Mouse (Mus musculus): ENCODE measurements at regions not wholly inside any gene's neighbourhood (a gene's known extent, or its start where the extent isn't known, plus 50 kb on each side); places are given as distances from the start of the nearest gene placed in this dataset.
A peak's percentile ranks its signal among the peaks of the same experiment; 100 is the strongest.

DNA sequence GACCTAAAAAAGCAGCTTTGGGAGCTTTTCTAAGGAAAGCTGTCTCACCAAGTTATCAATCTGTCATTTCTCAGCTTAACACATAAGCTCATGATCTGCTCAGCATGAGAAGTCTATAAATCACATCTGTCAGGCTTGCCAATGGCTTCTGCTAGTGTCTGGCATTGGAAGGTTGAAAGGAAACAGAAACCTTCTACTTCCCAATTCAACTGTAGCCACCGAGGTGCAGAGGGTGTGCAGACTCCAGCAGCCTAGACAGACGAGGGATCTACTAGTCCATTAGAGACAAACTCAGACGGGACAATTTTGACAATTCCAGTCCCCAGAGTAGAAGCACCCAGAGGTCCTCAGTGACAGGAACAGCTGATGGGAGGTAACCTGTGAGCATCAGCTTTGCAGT lies 103.0 kb downstream of the Nab1 start:
- no peak for DNase-seq (ENCODE audit: low spot score in 2 of 2)

DNA sequence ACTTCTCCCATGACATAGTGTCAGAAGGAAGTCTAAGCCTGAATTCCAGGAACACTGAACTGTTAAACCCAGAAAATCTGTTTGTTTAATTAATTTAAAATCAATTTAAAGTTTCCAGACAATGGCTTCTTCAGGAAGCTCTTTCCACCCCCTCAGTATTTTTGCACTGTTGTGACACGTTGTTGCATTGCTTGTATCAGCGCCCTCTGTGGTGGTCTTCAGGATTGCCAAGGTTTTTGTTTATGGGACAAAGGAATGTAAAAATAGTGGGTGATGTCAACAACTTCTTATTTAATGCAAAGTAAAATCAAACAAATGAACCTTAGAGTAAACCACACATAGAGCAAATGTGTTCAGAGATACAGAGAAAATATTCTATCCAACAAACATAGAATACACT lies 107.5 kb downstream of the Nab1 start:
- no peak for DNase-seq (ENCODE audit: low spot score in 2 of 2)

DNA sequence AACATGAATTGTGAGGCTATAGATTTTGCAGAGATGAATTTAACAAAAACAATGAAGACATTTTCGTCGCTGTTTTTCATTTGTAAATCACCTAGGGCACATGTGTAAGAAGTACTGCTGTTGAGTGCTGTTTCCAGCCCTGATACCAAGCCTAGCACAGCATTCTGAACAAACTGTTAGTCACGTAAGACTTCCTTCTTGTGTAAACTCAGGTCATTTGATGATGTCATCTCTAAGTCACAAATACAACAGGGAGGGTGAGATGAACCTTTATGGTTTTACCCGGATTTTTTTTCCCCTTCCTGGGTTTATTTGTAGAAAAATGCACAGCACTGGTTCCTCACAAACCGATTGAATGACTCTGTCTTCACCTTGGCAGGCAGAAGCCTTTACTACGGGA lies 111.6 kb downstream of the Nab1 start:
- no peak for DNase-seq (ENCODE audit: low spot score in 2 of 2)

DNA sequence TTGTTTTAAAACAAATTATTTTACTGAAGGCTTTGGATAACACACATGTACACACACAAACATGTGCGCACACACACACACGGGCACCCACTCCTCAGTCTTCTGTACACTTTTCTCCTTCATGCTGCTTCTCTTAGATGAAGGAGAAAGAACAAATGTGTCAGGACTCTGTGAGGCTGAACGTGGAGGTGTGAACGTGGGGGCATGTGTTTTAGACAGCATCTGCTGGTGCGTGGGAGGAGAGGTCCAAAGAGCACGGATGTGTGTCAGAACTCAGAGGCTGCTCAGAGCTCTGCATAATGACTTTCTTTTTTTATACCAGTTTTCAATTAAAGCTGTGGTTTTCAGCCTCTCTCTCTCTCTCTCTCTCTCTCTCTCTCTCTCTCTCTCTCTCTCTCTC lies 112.4 kb downstream of the Nab1 start:
- peak; percentile 24 to 50 for DNase-seq (ENCODE audit: low spot score in 2 of 2)

DNA sequence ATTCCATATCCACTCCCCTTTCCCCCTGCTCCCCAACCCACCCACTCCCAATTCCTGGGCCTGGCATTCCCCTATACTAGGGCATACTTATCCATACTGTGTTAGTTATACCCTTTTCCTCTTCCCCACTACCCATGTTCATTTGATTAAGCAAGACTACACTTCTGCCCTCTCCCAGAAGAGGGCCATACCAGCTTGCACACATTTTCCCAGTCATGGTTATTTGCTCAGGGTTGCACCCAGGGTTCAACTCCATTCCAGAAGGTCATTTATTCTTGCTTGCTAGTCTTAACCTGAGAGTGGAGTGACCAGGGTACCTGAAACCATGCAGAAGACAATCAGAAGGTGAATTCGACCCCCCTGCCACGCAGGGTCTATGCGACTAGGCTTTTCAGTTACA lies 113.4 kb downstream of the Nab1 start:
- no peak for DNase-seq (ENCODE audit: low spot score in 2 of 2)

DNA sequence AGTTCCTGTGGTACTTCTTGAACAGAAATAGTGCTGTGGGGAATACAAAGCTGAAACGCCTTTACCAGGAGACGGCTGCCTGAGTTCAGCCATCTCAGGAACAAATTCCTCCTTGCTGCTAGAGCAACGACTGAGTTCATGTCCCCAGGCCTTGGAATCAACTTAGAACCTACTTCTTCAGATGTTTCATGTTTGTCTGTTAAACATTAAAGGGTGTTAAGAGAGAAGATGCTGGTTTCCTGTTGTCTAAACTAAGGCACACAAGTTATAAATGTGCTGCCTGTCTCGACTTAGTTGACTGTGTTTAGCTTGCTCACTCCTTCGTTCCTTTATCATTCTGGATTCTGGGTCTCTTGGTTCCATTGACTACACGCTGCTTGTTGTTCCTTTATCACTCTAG lies 125.2 kb downstream of the Nab1 start:
- DNase-seq (ENCODE audit: low spot score in 2 of 2): no peak

DNA sequence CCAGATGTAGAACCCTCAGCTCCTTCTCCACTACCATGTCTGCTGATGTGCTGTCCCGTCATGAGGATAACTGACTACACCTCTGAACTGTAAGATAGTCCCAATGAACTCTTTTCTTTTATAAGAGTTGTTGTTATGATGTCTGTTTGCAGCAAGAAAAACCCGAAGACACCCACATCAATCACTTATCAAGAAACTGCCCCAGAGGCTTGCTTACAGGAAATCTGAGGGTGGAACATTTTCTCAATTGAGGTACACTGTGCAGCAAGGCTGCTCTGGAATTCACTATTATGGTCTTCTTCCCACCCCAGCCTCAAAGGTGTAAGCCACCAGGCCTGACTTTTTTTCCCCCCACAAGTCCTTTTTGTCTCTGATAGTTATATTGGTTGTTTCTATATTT lies 125.8 kb downstream of the Nab1 start:
- no peak for DNase-seq (ENCODE audit: low spot score in 2 of 2)

DNA sequence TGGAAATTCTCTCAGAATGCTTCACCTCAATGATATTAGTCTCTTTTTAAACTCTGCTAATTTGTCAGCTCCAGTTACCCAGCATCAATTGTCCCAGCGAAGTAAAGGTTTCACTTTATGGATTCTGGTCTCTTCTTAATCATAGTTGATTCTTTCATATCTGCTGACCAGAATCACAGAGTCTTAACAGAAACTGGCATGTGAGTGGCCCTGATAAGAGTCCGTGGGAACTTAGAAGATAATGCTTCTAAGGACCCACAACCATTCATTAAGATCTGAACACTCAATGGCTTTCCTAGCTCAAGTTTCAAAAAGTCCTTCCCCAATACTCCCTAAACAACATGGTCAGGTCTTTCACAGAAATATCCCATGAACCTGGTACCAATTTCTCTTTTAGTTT lies 126.7 kb downstream of the Nab1 start:
- no peak for DNase-seq (ENCODE audit: low spot score in 2 of 2)

DNA sequence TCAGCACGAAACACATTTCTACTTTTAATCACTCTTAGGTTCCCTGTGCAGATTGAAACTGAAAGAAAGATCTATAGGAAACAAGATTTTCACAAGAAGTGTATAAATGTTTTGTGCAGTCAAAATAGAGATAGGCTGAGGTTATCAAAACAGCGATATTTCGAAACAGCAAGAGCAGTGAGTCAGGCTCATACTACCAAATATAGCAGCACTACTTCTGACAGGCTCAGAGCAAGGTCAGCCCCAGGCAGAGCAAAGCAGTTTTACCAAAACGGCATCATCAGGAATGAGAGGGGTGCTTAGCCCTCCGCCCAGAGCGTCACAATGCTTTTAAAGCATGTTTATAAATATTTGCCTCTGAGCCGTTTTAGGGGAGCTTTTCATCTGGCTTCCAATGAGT lies 133.4 kb upstream of the Gls start:
- DNase-seq (ENCODE audit: low spot score in 2 of 2): no peak

DNA sequence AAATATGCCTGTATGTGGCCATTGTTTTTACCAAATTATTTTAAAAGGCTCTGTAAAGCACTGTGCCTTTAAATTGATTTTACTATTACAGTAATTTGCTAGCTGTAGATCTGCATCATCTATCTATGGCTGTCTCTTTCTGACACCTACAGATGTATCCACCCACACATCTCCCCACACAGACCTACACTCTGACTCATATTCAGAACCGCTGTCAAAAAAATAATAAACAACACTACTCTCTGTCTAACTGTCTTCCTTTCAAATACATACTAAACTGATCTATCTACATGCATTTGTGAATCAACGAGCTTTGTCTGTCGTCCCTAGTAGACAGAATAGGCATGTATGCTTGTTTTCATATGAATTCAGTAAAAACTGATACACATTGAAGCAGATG lies 130.6 kb upstream of the Gls start:
- DNase-seq (ENCODE audit: low spot score in 2 of 2): no peak

DNA sequence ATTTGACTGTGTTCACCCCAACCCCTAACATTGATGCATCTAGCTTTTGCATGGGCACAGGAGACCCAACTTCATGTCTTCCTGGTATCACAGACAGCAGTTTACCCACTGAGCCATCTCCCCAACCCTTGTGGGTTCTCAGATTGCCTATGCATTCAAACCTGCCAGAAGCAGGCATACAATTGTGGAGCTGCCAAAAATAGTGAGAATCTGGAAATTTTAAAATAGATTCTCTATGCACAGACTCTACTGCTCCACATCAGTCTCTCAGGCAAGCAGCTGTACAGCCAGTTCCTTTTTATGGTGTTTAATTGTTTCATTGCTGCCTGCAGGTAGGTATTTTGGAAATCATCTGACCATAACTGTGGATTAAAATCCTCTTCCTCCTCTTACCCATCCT lies 129.9 kb upstream of the Gls start:
- DNase-seq (ENCODE audit: low spot score in 2 of 2): no peak

DNA sequence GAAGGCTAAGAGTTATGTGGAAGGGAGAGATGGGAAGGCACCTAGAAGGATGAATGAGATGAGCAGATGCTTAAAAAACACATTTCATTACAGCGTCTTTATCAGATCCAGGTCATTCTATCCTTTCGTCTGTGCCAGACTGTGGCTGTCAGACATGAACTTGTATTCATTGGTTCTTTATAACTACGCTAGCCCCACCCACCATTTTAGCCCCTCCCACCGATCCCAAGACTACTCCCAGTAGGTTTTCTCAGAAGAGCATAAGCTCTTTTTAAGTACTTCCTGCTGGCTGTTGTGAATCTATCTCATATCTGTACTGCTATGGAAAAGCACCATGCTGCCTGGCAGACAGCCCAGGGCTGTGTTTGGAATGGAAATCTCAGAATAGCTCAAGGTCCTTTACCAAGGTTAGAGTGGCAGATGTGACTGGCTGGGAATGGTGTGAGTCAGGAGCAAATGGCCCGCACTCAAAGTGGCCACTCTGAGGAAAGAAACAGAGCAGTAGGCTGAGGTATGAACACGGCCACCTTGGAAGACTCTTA lies 121.1 kb upstream of the Gls start:
- DNase-seq (ENCODE audit: low spot score in 2 of 2): no peak

DNA sequence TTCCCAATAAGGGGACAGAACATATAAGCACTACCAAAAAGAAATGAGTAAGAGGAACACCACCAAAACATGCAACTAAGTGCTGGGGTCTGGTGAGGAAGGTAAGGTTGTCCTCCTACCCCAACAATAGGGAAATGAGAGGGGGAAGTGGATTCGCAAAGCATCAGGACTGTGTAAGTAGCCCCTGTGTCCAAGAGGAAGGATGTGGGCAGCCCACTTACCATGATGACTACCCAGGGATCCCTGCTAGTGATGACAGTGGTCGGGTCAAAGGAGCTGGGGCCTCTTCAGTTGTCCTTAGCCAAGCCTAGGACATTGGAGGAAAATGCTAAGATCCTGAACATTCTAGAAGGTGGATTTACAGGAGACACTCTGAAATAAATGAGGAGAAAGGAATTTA lies 109.1 kb upstream of the Gls start:
- no peak for DNase-seq (ENCODE audit: low spot score in 2 of 2)

DNA sequence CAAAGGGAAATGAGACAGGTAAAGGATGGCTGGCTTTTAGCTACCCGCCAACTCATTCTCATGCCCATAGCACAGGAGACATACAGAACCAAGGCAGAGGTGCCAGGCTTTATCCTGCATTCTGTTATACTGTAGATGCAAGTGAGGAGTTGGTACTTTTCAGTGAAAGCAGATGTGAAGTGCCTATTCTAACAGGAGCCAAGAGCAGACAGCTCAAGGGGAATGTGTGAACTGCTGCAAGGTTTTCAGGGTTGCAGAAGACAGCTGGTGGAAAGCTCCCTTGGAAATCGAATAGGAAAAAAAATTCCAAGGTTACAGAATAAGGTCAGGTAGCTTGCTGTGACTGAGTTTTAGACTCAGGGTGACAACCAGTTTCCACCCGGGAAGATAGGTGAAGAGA lies 105.7 kb upstream of the Gls start:
- no peak for DNase-seq (ENCODE audit: low spot score in 2 of 2)

DNA sequence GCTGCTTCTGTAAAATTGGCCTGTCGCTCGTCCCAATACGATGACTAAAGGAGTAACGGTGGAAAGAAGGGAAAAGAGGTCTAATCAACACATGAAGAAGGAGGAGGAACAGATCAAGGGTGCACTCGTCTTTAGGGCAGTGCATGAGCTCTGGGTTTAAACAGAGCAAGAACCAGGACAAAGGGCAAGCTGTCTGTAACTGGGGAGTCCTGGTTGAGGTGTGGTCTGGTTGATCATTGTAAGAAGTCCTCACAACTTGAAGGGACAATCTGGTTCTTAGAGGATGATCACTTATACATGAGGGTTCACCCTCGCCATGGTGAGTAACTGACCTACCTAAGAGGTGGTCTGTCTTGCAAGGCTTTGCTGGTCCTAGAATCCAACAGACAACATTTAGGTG lies 105.2 kb upstream of the Gls start:
- DNase-seq (ENCODE audit: low spot score in 2 of 2): no peak

DNA sequence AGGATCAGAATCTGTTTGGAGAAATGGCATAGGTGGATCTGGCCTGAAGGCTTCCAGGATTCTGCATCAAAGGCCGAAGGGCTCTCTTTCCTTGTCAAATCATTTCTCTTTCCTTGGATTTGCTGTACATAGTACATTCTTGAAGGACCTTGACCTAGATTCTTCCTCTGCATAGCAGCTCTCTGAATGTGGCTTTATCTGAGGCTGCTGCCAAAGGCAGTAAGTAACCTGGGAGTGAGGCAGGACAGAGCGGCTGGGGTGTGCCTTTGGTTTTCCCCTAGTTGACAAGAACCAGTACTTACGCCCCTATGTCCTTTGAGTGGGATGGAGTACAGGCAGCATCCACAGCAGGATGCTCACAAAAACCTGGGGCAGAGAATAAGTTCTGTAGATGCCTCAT lies 103.7 kb upstream of the Gls start:
- no peak for DNase-seq (ENCODE audit: low spot score in 2 of 2)

DNA sequence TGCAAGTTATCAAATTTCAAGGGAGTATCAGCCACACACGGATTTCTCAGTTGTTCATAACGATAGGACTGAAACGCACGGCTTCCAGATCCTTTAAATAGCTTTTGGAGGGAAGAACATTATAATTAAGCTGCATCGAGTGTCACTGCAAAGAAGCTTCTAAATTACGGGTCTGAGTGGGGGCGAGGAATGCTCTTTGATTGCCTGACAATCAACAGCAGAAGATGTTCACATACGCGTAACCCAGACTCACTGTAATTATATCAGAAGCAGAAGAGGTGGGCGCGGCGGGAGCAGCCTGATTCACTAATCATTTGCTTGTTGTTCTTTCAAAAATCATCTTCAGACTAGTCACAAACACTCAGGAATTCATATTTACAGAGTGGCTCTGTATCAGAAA lies 99.0 kb upstream of the Gls start:
- DNase-seq (ENCODE audit: low spot score in 2 of 2): peak; percentile 9 to 14

DNA sequence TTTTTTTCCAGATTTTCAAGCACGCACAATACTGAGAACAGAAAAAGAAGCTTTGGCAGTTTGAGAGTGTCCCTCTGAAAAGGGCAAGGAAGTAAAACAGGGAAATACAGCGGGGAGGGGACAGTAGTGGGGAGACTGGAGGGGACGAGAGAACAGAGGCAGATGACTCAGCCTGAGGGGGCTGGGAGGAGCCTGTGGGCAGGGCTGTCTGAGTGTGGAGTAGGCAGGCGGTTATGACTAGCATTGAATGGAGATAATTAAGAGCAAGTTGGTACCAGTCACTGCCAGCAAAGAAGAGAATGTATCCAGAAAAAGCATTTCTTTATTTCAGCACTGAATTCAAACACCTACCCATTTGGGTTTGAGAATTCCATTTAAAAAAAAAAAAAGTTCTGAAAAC lies 98.4 kb upstream of the Gls start:
- peak; percentile 40 to 49 for DNase-seq (ENCODE audit: low spot score in 2 of 2)

DNA sequence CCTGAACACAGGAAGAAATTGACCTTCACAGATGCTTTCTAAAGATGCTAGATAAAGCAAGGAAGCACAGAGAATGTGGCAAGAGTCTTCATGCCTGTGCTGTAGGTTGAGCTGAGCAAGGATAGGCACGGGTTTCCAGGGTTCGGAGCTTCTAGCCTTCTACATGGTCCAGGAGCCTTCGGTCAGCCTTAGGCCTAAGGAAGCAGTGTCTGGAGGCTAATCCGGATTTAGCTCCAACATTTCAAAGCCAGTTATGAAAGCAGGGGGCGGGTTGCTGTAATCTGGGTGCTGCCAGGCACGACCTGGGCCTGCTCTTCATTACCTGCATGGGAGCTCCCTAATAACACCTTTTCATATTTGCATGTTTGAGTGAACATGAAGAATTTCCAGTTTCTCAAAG lies 97.5 kb upstream of the Gls start:
- DNase-seq (ENCODE audit: low spot score in 2 of 2): no peak

DNA sequence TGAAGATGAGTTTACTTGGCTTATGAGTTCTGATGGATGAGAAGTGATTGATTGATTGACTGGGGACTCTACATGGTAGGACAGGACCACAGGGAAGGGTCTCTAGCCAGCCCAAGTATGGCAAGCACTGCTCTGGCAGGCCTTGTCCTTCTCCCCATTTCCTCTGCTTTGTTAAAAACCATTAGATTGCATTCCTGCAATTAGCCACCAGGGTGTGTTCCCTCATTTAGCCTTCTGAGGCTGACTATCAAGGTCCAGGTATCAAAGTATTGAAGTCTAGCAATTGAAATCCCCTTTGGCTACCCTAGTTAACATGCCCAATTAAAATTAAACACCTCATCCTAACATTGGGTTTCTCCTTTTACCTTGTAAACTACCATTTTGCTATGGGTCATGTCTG lies 95.5 kb upstream of the Gls start:
- DNase-seq (ENCODE audit: low spot score in 2 of 2): no peak

DNA sequence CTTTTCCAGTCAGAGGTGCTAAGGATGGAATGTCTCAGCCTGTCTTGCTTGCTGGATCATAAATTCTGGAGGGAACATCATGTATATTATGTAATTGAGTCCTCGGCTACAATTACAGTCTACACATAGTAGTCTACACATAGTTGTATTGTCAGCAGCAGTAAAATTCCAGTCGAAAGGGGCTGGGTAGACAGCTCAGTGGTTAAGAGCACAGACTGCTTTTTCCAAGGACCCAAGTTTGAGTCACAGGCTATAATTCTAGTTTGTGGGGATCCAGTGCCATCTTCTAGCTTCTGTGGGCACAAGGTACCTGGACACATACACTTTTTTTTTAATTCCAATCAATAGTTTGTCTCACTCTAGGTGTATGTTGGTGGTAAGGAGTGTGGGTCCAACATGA lies 91.3 kb upstream of the Gls start:
- no peak for DNase-seq (ENCODE audit: low spot score in 2 of 2)

DNA sequence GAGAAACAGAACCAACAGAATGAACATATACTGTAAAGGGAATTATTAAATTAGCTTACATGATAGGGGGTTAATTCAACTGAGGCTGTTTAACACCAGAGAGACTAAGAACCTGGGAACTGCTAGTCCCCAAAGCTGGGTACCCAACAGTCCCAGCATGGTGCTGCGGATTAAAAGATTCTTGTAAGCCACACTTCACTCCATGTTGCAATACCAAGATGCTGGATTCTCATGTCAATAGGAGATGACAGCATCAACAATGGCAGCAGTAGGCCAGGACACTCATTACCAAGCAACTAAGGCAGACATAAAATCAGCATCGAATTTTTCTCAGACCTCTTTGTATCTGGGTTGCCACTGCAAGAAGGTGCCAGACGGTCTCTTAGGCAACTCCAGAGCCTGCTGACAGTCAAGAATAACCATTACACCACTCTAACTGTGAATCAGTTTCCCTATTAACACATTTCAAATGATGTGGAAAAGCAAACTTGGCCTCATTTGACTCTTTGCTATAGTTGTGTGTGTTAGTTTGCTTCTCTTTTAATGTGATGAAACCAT lies 79.1 kb upstream of the Gls start:
- no peak for DNase-seq (ENCODE audit: low spot score in 2 of 2)

DNA sequence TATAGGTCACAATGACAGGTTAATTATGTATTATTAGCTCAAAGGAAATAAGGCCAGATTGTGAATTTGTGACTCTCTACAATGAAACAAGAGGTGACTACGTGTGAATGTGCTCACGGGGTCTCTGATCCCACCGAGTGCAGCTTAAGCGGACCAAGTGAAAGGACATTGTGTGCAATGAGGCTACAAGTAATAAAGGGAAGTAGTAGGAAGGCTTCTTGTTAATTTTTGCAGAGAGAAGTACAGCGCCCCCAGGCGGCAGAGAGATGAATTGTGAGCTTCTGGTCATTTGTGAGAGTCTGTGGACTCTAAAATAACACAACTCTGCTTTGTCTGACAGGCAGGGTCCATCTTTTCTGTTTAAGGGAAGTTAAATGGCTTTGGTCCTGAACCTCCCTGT lies 73.9 kb upstream of the Gls start:
- DNase-seq (ENCODE audit: low spot score in 2 of 2): peak; percentile 13 to 25

All from frontal cortex, postnatal 14 days (tissue).